Mouse (Mus musculus) brain, embryonic 14.5 days (tissue): ENCODE measurements around the gene Lyrm1. TPM values are rescaled to one million over a fixed set of nuclear protein-coding genes. Genes with fewer than 3 reads are reported as not detected.
A peak's percentile ranks its signal among the peaks of the same experiment; 100 is the strongest.

ENCODE experiments used
- DNase-seq: peaks from one replicate; pipeline ENCODE4 v3.0.0-alpha.2; 2011; ENCODE audit warnings: low read depth
- CTCF ChIP-seq: fragments of 200-500 bp; IDR thresholded peaks from 2 replicates; pipeline ENCODE4 v1.5.1; 2012; ENCODE audit warnings: inconsistent platforms, mild to moderate bottlenecking, moderate library complexity, borderline replicate concordance; ENCODE audit not compliant: insufficient read depth, insufficient read length; ENCODE audit errors: extremely low read depth
- POLR2A ChIP-seq: fragments of 200-500 bp; IDR thresholded peaks from 2 replicates; pipeline ENCODE4 v1.6.1; 2012; ENCODE audit warnings: mild to moderate bottlenecking, inconsistent platforms, borderline replicate concordance; ENCODE audit not compliant: poor library complexity, insufficient read depth, insufficient read length, severe bottlenecking; ENCODE audit errors: extremely low read depth
- polyA plus RNA-seq: library from polyadenylated mRNA; depleted of rRNA; stranded (reverse); fragments of >200 nt; gene quantifications from 2 replicates; pipeline ENCODE4 v1.2.3, GENCODE M21; 2012; rRNA removed

Gene Lyrm1
- polyA plus RNA-seq: 11.2 and 11.3 TPM in 2 replicates

- DNase-seq: peak; percentile 100
- TF ChIP-seq CTCF (no peak), POLR2A (peak; percentile 58)
Measured at GRCm38 (mm10) chr7:119895639-119896512, at the start of gene Lyrm1, which contains the start of gene Dcun1d3. Gene Lyrm1 (plus strand): TSS chr7:119895861. Gene Dcun1d3 (minus strand): TSS chr7:119896298.

GRCm38 (mm10) chr7:119847396-119847795 is 48.3 kb upstream of the Lyrm1 start:
- no peak for TF ChIP-seq POLR2A
- TF ChIP-seq CTCF: no peak
- no peak for DNase-seq

GRCm38 (mm10) chr7:119849096-119849495 is 46.6 kb upstream of the Lyrm1 start:
- peak; percentile 67 for DNase-seq
- TF ChIP-seq POLR2A (no peak), CTCF (peak; percentile 88; the same call in 1 of the 2 replicates)

GRCm38 (mm10) chr7:119850737-119851136 is 44.9 kb upstream of the Lyrm1 start:
- TF ChIP-seq POLR2A: no peak
- no peak for TF ChIP-seq CTCF
- no peak for DNase-seq

GRCm38 (mm10) chr7:119852494-119852893 is 43.2 kb upstream of the Lyrm1 start:
- no peak for TF ChIP-seq POLR2A
- TF ChIP-seq CTCF: no peak
- no peak for DNase-seq

- DNase-seq: no peak
- TF ChIP-seq CTCF: no peak
- TF ChIP-seq POLR2A: no peak
Measured at GRCm38 (mm10) chr7:119853186-119853585, 42.5 kb upstream of the Lyrm1 start.

GRCm38 (mm10) chr7:119854362-119854761 is 41.3 kb upstream of the Lyrm1 start:
- DNase-seq: no peak
- TF ChIP-seq CTCF (no peak), POLR2A (no peak)

- TF ChIP-seq CTCF (no peak), POLR2A (no peak)
- DNase-seq: no peak
Measured at GRCm38 (mm10) chr7:119855031-119855430, 40.6 kb upstream of the Lyrm1 start.

- DNase-seq: no peak
- TF ChIP-seq CTCF (no peak; the same call in 1 of the 2 replicates), POLR2A (no peak)
Measured at GRCm38 (mm10) chr7:119859476-119859875, 36.2 kb upstream of the Lyrm1 start.

GRCm38 (mm10) chr7:119860116-119860515 is 35.5 kb upstream of the Lyrm1 start:
- no peak for TF ChIP-seq CTCF
- no peak for TF ChIP-seq POLR2A
- no peak for DNase-seq

GRCm38 (mm10) chr7:119860554-119860953 is 35.1 kb upstream of the Lyrm1 start:
- no peak for DNase-seq
- TF ChIP-seq CTCF (no peak), POLR2A (no peak)

GRCm38 (mm10) chr7:119860971-119861334 is 34.7 kb upstream of the Lyrm1 start:
- DNase-seq: no peak
- TF ChIP-seq POLR2A (no peak), CTCF (no peak)
